Mouse (Mus musculus): ENCODE data around the gene Atp2b2.
"Not testable (repeated sequence)": the region's sequence is repeated elsewhere in the genome, so short reads cannot be mapped to it uniquely, and the experiment has no call there.

Atp2b2 gene

DNA sequence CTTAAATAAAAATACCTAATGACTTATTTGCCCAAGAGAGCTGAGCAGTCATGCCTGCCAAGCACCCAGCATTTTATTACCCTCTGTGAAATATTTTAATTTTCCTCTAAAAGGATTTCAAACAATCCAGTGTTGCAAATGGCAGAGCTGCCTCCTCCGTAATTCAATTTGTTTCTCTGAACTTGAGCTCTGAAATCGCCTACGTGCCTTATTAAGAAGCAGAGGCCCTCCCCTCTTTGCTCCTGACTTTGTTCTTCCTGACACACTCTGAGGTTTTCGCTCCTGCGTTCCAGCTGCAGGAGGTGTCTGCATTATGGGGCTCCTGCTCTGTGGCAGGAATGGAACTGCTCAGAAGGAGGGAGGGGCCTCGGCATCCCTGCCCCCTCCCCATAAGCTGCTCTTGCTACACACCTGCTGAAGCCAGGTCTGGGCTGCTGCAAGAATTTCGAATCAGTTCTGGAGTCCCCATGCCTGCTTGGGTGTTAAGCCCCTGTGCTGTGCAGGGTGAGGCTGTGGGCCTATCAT is 264.1 kb downstream of the Atp2b2 start:
- DNase-seq: no peak

DNA sequence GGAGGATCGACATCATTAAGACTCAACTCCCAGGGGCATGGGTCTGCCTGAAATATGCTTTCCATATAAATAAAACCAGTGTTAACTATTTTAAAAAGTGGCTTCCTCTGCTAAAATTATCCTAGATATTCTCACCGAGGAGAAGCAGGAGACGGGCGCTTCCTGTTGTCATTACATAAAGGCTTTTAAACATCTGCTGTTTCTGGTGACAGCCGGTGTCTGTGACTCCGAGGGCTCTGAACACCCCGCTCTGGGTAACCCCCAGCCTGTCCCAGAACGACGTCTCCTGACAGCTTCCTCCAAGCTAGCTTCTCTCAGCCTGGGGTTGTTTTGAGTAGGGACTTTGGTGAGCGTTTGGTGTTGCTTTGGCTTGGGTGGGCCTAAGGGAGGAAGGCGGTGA is 273.6 kb downstream of the Atp2b2 start:
- no peak for DNase-seq

DNA sequence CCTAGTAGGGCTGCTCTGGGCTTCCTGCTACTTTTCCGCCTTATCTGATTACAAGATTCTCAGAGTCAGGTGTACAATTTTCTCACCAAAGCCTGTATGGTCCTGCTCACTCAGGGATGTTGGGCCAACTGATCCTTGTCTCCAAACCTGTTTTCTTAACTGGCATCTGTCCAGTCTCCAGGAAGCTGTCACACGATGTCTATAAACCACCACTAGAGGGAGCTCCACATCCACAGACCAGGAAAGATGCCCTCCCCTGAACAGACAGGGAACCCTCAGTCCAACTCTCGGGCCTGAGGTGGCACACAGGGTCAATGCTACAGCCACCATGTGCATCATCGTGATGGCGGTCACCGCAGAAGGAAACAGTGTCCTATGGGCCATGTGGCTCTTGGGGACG is 280.8 kb downstream of the Atp2b2 start:
- peak; percentile 46 to 64 for DNase-seq

DNA sequence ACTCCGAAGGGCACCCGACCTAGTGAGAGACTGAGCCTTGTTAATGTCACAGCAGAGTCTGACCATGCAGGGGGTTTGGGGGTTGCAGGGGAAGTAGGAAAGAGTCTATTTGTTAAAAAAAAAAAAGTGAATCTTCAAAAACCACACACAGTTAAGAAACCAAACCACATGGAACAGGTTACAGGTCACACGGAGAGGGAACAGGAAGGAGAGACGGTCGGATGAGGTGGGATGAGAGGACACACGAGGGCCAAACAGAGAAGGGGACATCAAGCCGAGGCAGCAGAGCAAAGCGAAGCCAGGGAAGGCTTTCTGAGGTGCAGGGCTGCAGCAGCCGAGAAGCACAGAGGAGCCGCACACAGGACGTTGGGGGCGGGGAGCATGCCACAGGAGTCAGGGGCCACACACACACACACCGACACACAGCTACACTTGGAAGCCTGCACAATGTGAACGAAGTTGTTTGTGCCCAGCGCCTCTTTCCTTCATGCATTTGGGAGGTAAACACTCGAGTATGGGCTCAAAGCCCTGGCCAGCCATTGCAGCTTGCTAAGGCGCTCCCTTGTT is 293.2 kb downstream of the Atp2b2 start:
- peak in 1 of 2 experiments; percentile 13 for DNase-seq

DNA sequence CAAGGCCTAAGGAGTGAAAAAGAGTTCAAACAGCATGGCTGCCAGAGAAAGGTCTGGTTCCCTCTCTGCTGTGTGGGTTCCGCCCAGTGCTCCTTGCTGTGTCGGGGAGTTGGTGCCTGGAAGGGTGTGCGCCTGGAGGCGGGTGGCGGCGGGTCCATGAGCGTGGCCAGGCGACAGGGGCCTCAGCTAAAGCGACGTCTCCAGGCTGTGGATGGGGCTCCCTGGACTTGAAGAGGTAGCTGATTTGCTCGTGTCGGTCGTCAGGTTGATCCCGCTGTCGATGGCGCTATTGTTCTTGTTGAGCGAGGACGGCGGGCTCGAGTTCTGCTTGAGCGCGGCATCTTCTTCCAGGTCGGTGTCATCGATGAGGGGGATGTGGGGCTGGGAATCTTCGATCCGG is 294.1 kb downstream of the Atp2b2 start:
- DNase-seq: no peak

DNA sequence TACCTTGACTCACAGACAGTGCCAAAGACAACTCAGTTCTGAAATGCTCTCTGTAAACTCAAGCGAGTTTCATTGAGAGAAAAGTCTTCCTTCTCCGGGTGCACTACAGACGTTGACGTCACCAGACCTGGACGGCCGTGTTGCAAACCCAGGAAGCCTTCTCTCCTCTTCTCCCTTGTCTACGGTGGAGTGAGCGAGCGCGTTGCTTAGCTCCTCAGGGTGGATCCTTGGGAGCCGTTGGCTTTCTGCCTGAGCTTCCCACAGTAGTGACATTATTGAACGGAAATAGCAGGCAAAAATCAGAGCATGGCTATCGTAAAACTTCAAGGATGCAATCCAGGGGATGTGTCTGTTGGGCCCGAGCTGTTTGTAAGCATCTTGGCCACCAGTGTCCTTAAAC is 295.1 kb downstream of the Atp2b2 start:
- DNase-seq: no peak

DNA sequence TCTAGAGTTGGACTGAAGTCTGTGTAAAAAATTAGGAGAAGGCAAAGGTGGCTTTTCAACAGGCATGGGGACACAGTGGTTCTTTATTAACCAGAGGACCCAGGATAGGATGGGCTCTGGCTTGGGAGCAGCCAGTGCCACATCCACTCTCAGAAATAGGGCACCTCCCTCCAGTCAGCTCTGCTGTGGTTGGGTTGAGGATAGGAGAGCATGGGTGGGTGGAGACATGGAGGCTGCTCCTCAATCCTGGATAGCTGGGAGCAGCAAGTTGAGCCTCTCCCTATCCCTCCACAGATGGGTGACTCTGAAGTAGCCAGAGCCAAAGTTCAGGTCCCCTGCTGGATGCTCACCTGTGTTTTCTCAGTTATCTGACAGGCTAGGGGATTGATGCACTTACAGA is 297.3 kb downstream of the Atp2b2 start:
- no peak for DNase-seq

DNA sequence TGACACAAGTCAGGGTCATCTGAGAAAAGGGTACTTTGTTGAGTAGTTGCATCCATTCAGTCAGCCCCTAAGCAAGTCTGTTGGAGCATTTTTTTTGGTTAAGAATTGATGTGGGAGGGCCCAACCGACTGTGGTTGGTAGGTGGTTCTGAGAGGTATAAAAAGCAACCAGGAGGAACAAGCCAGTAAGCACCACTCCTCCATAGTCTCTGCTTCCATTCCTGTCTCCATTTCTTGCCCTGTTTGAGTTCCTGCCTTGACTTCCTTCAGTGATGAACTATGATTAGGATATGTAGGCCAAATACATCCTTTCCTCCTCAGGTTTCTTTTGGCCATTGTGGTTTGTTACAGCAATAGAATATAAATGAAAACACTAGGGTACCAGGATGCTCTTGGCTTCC is 299.3 kb downstream of the Atp2b2 start:
- DNase-seq: no peak

DNA sequence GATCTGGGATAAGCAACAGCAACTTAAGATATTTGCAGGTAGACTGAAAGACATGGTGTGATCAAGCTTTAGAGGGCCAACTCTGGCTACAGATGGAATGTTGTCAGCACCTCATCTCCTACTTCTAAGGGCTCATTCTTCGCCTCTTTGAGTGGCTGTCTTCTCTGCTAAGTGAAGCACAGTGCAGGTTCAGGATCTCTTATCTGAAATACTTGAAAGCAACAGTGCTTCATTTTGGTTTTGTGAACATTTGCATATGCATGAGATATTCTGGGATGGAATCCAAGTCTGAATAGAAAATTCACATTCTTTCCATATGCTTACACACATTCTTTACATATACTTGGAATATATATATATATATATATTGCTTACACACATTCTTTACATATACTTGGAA is 300.1 kb downstream of the Atp2b2 start:
- no peak for DNase-seq

DNA sequence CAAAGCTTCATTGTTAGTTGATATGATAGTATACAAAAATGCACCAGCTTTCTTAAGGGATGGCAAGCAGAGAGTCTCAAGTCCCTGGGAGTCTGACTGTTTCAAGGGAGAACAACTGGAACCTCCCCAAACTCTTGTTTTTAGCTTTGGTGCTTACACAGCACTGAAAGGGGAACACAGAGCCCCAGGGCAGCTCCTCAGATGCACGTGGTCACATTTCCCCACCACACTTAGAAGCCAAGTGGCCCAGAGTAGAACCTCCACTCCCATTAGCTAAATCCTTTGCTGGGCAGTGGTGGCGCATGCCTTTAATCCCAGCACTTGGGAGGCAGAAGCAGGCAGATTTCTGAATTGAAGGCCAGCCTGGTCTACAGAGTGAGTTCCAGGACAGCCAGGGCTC is 301.0 kb downstream of the Atp2b2 start:
- DNase-seq: no peak

DNA sequence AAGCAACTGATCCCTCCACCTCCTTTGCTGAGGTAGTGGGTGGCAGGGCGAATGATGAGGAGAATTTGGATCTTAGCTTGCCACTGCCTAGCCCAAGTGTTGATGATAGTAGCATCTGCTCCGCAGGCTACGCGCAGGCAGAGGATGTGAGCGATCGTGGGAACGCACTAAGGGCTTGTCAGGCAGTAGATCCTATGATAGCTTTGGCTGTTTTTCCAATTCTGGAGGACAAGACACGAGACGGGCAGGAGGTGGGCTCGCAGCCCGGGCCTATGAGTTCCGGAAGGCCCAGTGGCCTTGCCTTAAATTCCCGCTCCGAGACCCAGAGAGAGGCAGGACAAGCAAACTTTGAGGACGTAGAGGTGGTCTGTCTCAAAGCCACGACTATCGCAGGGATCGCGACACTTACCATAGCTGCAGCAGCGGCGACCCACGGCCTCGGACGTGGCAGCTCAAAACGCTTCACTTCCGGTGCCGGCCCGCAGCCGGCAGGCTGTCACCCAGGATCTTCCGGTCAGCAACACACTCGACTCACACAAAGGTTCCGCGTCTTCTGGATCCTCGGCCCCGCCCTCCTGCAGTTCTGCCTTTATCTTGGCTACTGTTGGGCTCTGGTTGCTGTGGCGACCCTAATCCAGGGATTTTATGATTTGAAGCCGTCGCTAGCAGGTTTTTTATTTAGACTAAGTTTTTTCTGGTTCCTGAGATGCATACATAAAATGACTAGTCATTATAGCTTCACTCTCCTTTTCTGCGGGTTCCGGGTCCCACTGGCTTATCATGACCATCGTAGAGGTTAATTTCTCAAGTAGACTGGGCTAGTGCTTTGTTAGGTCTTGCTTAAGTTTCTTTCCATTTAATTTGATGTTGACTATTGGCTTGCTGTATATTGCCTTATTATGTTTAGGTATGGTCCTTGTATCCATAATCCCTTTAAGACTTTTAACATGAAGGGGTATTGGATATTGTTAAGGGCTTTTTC is 301.9 kb downstream of the Atp2b2 start, which contains the start of gene Sec13:
Sec13 (minus strand) TSS at position 508 of the 982 bp plus-strand sequence.
- DNase-seq: peak; percentile 84 to 85

DNA sequence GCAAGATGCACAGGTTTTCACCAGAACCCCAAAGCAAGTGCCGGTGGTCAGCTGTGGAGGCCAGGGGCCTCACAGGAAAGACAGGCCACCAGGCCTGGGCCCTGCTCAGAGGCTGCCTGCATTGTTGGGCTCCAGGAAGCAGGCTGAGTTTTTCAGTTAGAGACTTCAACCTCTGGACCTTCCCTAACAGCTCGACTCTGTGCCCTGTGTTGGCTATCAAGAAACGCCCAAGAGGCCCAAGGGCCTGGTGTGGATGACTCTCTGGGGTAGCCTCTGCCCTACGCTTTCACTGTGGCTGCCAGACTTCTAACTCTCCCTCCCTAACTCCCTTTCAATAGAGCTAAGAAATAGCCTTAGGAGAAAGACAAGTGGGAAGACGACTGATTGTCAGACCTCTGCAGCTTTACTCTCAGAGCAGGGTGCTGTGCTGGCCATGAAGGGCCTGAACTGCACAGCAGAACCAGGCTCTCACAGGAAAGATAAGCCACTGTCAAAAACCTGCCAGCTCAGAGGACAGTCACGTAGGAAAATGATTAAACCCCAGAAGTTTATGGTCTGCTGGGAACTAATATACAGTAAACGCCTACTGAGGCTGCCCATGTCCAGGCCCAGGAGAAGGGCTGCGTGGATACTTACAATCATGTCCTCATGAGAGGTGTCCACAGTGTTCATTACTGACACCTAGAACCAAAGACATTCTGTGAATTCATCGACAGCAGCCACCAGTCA is 304.9 kb downstream of the Atp2b2 start:
- no peak for DNase-seq

DNA sequence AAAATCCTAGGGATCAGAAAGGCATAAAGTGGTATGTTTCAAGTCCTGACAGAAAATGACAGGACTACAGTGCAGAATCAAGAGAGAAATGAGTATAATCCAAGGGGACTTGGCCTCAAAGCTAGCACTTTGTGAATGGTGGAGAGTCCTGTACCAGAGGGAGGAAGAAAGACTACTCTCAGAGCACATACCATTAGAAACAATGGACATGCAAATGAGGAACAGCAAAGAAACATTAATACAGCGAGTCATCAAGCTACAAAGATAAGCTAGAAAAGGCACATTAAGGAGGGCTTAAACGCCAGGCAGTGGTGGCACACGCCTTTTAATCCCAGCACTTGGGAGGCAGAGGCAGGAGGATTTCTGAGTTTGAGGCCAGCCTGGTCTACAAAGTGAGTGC is 311.1 kb downstream of the Atp2b2 start:
- DNase-seq: no peak

DNA sequence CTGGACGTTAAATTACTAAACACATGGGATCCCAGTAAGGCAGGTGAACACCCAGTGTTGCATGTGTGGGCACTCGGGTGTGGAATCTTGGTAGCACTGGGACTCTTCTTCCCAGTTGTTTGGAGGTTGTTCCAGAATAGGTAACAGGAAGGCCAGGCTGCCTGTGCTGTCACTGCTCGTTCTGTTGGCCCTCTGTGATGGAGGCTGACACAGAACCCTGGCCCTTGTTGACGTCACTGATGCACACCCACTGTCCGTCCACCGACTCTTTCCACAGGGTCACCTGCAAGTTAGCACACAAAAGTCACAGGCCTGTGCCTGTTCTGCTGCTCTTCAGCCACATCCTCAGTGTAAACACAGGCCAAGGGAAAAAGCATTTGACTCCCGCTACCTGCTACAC is 314.2 kb downstream of the Atp2b2 start:
- DNase-seq: no peak

DNA sequence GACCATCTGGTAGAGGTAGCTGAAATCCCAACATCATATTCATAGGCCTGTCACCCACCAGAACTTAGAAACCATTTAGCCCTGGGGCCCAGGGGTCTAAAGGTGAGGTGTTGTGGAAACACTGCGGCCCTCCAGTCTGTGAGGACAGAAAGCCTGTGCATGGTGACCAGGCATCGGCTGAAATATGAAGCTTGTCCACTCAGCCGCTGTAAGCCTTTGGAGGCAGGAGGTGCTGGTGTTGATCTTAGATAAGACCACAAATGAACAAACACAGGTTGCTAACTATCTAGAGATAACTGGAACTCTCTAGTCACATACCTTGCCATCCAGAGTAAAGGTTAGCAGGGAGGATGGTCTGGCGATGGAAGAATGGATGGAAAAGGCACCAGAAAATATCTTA is 321.4 kb downstream of the Atp2b2 start:
- peak in 1 of 2 experiments; percentile 33 for DNase-seq

DNA sequence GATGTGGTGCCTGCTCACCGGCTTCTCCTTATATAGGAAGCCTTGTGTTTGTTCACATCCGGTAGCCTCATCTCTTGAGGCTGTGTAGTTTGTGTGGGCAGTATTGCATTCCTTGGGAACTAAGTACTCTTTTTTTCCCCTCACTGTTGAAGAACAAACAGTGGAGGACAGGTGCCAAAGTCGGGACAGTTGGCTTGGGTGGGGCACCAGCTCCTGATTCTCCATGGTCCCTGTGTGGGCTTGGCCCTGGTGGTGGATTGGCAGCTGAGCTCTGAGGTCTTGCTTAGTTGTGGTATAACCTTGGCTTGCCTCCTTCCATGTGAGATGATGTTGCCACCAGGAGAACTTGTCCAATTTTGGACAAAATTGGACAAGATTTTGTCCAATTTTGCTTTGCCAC is 322.5 kb downstream of the Atp2b2 start, which contains the start of gene Ghrl:
Ghrl (minus strand) TSS at position 3 of the 400 bp plus-strand sequence.
- peak in 1 of 2 experiments; percentile 26 for DNase-seq

DNA sequence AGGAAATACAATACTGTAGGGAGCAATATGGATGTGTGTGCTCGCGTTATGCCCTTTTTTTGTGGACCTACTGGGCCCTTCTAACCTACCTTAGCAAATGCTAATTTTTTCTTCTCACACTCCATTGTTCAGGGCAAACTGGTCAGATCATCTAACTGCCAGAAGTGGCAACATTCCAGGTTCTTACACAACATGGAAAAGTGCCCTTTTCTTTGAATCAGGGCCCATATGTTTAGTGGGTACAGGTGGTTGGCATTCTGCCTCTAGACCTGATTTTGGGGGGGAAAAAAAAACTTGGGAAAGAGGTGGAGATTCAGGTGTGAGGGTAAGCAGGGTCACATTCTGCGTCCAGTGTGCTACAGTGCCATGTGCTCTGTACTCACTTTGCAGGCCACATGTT is 324.9 kb downstream of the Atp2b2 start:
- peak in 1 of 2 experiments; percentile 60 for DNase-seq

DNA sequence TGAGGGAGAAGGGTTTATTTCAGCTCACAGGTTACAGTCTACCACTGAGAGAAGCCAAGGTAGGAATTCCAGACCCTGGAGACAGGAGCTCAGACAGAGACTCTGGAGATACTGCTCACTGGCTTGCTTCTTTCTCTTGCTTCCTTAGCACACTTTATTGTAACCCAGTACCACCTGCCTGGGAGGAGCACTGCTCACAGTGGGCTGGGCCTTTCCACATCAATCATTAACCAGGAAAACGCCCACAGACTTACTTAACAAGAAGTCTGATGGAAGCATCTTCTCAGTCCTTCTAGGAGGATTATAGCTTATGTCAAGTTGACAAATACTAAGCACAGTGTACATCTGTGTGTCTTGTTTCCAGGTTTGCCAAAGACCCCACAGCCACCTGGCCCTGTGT is 327.6 kb downstream of the Atp2b2 start:
- DNase-seq: no peak

DNA sequence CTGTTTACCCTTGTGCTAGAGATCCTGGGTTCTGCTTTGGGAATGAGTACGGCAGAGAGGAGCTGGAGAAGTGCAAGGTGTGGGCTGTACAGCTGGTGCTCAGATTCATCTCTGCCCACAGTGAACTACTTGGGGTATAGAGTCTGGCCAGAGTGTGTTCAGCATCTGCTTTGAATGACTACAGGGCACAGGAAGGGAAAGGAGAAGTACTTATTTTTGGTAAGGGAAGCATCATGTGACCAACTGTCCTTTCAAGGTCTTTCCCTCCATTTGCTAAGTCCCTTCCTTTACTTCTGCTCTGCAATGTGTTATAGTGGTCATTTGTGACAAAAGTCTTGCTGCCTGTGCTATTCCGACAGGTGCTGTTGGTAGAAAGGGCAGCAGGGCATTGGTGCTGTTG is 328.1 kb downstream of the Atp2b2 start:
- no peak for DNase-seq

DNA sequence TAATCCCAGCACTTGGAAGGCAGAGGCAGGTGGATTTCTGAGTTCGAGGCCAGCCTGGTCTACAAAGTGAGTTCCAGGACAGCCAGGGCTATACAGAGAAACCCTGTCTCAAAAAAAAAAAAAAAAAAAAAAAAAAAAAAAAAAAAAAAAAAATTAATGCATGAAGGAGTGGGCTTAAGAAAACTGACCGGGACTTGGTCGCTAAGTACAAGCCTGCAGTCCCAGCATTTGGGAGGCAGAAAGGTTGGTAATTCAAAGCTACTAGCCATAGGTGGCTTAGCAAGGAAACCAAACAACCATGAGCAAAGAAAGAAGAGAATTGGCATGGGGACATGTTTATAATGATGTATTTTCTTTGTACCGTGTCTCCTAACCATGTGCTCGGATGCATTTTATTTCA is 329.0 kb downstream of the Atp2b2 start:
- not testable (repeated sequence) for DNase-seq

DNA sequence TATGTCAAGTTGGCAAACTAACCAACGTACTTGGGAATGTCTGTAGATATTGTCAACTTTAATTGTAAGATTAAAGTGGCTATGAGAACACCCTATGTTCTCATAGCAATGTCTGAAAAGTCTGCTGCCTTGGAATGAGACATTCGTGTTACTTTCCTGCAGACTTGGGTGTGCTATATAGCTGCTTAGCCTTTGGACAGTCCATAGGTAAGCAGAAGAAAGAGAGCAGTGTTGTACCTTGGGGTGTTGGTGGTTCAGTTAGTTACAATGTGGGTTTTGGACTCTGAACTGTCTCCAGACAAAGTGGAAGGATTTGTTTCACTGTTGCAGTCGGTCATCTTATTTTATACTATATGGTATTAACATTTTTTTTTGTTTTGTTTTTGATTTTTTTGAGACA is 329.7 kb downstream of the Atp2b2 start:
- no peak for DNase-seq

DNA sequence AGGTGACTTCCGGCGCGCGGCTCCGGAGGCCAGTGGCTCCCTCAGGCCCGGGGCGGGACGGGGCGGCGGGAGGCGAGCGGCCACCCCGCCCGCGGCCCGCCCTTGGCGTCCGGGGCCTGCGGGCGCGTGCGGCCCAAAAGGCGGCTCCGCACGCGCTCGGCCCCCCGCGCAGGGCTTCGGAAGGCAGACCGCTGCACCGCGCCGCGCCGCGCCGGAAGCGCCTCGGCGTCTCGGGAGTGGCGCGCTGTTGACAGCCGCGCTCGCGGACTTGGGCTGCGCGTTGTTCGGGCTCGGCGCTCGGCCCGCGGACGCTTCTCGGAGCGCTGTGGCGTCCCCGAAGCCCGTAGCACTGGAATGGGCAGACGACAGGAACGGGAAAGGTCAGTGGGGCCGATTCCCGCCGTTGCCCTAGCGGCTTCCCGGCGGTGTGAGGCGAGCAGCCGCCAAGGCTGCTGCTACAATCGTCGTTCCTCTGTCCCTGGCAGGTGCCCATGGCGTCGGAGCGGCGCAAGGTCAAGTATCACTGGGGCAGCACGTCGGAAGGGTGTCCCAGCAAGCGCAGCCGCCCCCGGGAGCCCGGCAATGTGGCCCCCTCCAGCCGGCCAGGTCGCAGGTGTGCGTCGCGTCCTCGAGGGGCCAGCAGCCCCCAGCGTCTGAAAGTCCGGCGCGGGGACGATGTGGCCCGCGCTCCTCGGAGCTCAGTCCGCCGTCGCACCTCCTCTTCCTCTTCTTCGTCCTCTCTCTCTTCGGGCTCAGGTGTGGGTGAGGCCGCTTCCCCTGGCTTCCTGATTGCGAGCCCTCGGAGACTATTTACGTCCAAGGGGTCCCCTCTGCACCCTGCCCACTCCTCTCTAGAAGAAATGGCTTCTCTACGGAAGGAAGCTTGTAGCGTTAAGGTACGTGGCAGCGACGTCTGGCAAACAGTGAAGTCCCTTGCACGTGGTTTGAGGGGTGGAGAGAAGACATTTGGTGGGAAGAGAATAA is 344.9 kb downstream of the Atp2b2 start:
- DNase-seq: peak; percentile 37 to 42

All from lung, adult 18-20 months (tissue).